Mouse (Mus musculus): Measurements from ENCODE around the gene Adcy5.

- TF ChIP-seq CTCF (IDR thresholded peaks at IDR 0.05; ENCODE audit: low read depth): no peak
- TF ChIP-seq EP300 (IDR thresholded peaks at IDR 0.05; ENCODE audit: low read depth): no peak
These were observed 77.6 kb downstream of the Adcy5 start for GRCm38 (mm10) chr16:35232153-35232750.

Data from heart, postnatal 0 days (tissue).